Mouse (Mus musculus) heart, postnatal 0 days (tissue): ENCODE results near the gene Tcaf2. TPM values are rescaled to one million over a fixed set of nuclear protein-coding genes. Genes with fewer than 3 reads are reported as not detected.

ENCODE experiments used
- ATAC-seq: fragments of 200-750 bp; cut with Nextera tagmentation; 2 replicates; pipeline ENCODE4 v1.8.0; 2017; ENCODE audit warnings: low read depth, moderate number of reproducible peaks, moderate library complexity; ENCODE audit not compliant: insufficient read depth
- DNase-seq: peaks from one replicate; pipeline ENCODE4 v3.0.0-alpha.2; 2016; ENCODE audit warnings: low spot score
- H3K27ac ChIP-seq: fragments of 300-500 bp; sonication (generic); 2 replicates; pipeline ENCODE4 v1.5.1; 2014; ENCODE audit warnings: low read depth, mild to moderate bottlenecking
- H3K27me3 ChIP-seq: fragments of 300-500 bp; sonication (generic); 2 replicates; pipeline ENCODE4 v1.6.1; 2014; ENCODE audit warnings: low read length, mixed read lengths; ENCODE audit not compliant: control insufficient read depth, insufficient read depth
- H3K36me3 ChIP-seq: fragments of 300-500 bp; sonication (generic); replicated peaks from 2 replicates; pipeline ENCODE4 v1.6.1; 2014; ENCODE audit warnings: low read length, mixed read lengths; ENCODE audit not compliant: control insufficient read depth, insufficient read depth
- H3K4me1 ChIP-seq: fragments of 300-500 bp; sonication (generic); 2 replicates; pipeline ENCODE4 v1.6.1; 2014; ENCODE audit warnings: antibody characterized with exemption; ENCODE audit not compliant: control insufficient read depth, insufficient read depth
- H3K4me2 ChIP-seq: fragments of 300-500 bp; sonication (generic); 2 replicates; pipeline ENCODE4 v1.6.1; 2014; ENCODE audit warnings: low read depth, mild to moderate bottlenecking, low read length, moderate library complexity
- H3K4me3 ChIP-seq: fragments of 300-500 bp; sonication (generic); 2 replicates; pipeline ENCODE4 v1.5.1; 2014; ENCODE audit warnings: low read depth, low read length
- H3K9ac ChIP-seq: fragments of 300-500 bp; sonication (generic); replicated peaks from 2 replicates; pipeline ENCODE4 v1.6.1; 2014; ENCODE audit warnings: low read depth, low read length, mixed read lengths
- H3K9me3 ChIP-seq: fragments of 300-500 bp; sonication (generic); replicated peaks from 2 replicates; pipeline ENCODE4 v1.6.1; 2016; ENCODE audit warnings: low read length; ENCODE audit not compliant: control insufficient read depth
- CTCF ChIP-seq: IDR thresholded peaks from 2 replicates; pipeline ENCODE4 v1.5.1; 2016; ENCODE audit warnings: antibody characterized with exemption, control low read depth, low read depth
- EP300 ChIP-seq: IDR thresholded peaks from 2 replicates; pipeline ENCODE4 v1.6.1; 2016; ENCODE audit warnings: antibody characterized with exemption, low read depth
- WGBS: fragments of 180-500 bp; shearing (Covaris S2); extraction: QIAGEN DNeasy Blood & Tissue Kit; methylation state at CpG from one replicate; pipeline ENCODE4 v1.1.7; 2014; 5-methylcytosine and 5-hydroxymethylcytosine counted together
- polyA plus RNA-seq: library from polyadenylated mRNA; unstranded; fragments of >200 nt; fragmentation: Nextera tagmentation; extraction: Ambion mirVana; gene quantifications from 2 replicates; pipeline ENCODE4 v1.2.1, GENCODE M21; 2015
- total RNA-seq: library from RNA; depleted of rRNA; stranded (reverse); fragments of >200 nt; gene quantifications from 2 replicates; pipeline ENCODE4 v1.2.3, GENCODE M21; 2014; ENCODE audit warnings: low replicate concordance

Tcaf2 gene
- total and polyA plus RNA-seq, 2 experiments from 2014 or later: 1.5 to 2.7 TPM

DNA sequence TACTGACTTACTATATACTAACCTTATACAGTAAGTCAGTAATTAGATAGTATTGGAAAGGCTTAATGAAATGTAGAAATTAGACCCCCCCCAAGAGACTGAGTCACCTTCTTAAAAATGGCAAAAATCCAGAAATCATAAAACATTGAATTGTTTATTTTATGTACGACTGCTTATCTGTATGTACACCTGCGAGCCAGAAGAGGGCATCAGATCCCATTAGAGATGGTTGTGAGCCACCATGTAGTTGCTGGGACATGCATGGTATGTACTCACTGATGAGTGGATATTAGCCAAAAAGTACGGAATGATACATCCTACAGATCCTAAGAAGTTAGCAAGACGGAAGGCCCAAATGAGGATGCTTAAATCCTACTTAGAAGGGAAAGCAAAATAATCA lies 13.7 kb downstream of the Tcaf2 start:
- WGBS: 72% methylated on average over 4 of the region's 4 CpGs
- TF ChIP-seq EP300 (no peak), CTCF (0 out of 2 replicates have a peak, but pooled peaks have one; percentile 10)
- H3K27me3 ChIP-seq: no peaks in the 10 kb centered on the region
- H3K9ac ChIP-seq: no peak overlapping the region
- H3K27ac ChIP-seq: no peak overlapping the region
- H3K4me3 ChIP-seq: no peak overlapping the region
- DNase-seq: no peak
- ATAC-seq: no peak
- H3K9me3 ChIP-seq: no peaks in the 10 kb centered on the region
- no peaks in the 10 kb centered on the region for H3K4me1 ChIP-seq
- no peak overlapping the region for H3K4me2 ChIP-seq
- H3K36me3 ChIP-seq: no peaks in the 10 kb centered on the region

DNA sequence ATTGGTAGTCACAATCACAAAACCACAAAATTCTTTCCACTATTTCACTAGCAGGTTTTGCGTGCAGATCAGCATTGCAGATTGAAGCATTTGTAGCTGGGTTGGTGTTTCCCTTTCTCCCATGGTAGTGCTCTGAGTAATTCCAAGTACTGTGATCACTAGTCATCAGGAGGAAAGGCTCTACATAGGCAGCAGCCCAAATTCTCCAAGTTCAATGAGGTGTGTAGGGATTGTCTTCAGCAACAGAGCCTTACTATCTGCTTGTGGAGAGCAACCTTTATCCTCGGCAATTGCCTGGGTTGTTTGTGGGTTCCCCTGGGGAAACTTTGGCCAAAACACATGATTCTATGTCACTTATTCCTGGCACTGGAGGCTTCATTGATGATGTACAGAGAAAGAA lies 28.1 kb downstream of the Tcaf2 start:
- Histone ChIP-seq H3K27me3 (no peaks in the 10 kb centered on the region), H3K9me3 (no peaks in the 10 kb centered on the region), H3K36me3 (no peaks in the 10 kb centered on the region), H3K27ac (no peak overlapping the region), H3K4me1 (no peaks in the 10 kb centered on the region), H3K4me3 (no peak overlapping the region), H3K4me2 (no peak overlapping the region), H3K9ac (no peak overlapping the region)
- TF ChIP-seq CTCF (no peak), EP300 (no peak)
- no peak for DNase-seq
- no peak for ATAC-seq
- WGBS: 70% methylated on average over 2 of the region's 2 CpGs

- H3K4me2 ChIP-seq: no peak overlapping the region
- DNase-seq (peak; percentile 17), ATAC-seq (no peak)
- no peak overlapping the region for H3K9ac ChIP-seq
- H3K9me3 ChIP-seq: no peaks in the 10 kb centered on the region
- H3K4me1 ChIP-seq: no peaks in the 10 kb centered on the region
- no peak overlapping the region for H3K27ac ChIP-seq
- H3K27me3 ChIP-seq: no peaks in the 10 kb centered on the region
- no peak overlapping the region for H3K4me3 ChIP-seq
- no peaks in the 10 kb centered on the region for H3K36me3 ChIP-seq
- TF ChIP-seq CTCF (peak; percentile 60), EP300 (no peak)
These were observed 32.8 kb downstream of the Tcaf2 start for GRCm38 (mm10) chr6:42612218-42612617.

DNA sequence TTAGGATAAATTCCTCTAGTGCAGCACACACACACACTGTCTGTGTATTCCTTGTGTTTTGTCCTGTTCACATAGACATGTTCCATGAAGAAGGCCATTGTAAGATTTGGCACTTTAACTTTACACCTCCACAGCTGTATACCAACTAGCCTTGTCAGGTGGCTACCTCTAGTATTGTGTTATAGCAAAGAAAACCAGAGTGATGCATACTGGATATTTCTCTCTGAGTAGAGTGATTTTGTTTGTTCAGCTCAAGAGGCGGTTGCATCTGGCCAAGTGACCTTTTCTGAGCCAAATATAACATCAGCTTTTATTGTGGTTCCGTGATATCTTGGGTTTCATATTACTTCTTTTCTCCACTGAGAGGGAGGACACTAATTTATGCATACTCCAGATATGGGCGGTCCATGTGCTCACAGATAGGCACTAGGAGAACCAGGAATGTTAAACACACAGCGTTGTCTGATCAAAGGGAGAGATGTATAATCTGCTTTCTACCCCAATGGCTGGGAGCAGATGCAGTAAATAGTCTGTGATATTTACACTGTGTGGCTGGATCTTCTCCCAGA lies 34.0 kb downstream of the Tcaf2 start:
- ATAC-seq (peak; percentile 14; the same call in 1 of the 2 replicates), DNase-seq (peak; percentile 38)
- WGBS: 17% methylated on average over 4 of the region's 4 CpGs

GRCm38 (mm10) chr6:42597592-42597991 lies 47.5 kb downstream of the Tcaf2 start, which contains the start of gene Tcaf3:
Gene Tcaf3, minus strand, starts transcription at chr6:42597692.
- no peak for TF ChIP-seq EP300
- no peak for TF ChIP-seq CTCF
- DNase-seq (no peak), ATAC-seq (no peak)
- H3K27me3 ChIP-seq: no peaks in the 10 kb centered on the region
- H3K9me3 ChIP-seq: no peaks in the 10 kb centered on the region
- no peak within 1 kb of the TSS for H3K4me2 ChIP-seq
- no peaks in the 10 kb centered on the region for H3K4me1 ChIP-seq
- no peak within 1 kb of the TSS for H3K9ac ChIP-seq
- no peak within 1 kb of the TSS for H3K27ac ChIP-seq
- H3K36me3 ChIP-seq: no peaks in the 10 kb centered on the region
- 75% methylated on average over 4 of the region's 4 CpGs for WGBS
- no peak within 1 kb of the TSS for H3K4me3 ChIP-seq

More for the DNA sequence above, 34.0 kb downstream of the Tcaf2 start:
- H3K4me3 ChIP-seq: no peak overlapping the region
- H3K9me3 ChIP-seq: no peaks in the 10 kb centered on the region
- no peaks in the 10 kb centered on the region for H3K27me3 ChIP-seq
- H3K36me3 ChIP-seq: no peaks in the 10 kb centered on the region
- no peak overlapping the region for H3K9ac ChIP-seq
- no peaks in the 10 kb centered on the region for H3K4me1 ChIP-seq
- TF ChIP-seq CTCF (no peak), EP300 (no peak)
- H3K4me2 ChIP-seq: no peak overlapping the region
- H3K27ac ChIP-seq: no peak overlapping the region
